Mouse (Mus musculus): Measurements from ENCODE around the gene Bcl2l14.

The Bcl2l14 gene

DNA sequence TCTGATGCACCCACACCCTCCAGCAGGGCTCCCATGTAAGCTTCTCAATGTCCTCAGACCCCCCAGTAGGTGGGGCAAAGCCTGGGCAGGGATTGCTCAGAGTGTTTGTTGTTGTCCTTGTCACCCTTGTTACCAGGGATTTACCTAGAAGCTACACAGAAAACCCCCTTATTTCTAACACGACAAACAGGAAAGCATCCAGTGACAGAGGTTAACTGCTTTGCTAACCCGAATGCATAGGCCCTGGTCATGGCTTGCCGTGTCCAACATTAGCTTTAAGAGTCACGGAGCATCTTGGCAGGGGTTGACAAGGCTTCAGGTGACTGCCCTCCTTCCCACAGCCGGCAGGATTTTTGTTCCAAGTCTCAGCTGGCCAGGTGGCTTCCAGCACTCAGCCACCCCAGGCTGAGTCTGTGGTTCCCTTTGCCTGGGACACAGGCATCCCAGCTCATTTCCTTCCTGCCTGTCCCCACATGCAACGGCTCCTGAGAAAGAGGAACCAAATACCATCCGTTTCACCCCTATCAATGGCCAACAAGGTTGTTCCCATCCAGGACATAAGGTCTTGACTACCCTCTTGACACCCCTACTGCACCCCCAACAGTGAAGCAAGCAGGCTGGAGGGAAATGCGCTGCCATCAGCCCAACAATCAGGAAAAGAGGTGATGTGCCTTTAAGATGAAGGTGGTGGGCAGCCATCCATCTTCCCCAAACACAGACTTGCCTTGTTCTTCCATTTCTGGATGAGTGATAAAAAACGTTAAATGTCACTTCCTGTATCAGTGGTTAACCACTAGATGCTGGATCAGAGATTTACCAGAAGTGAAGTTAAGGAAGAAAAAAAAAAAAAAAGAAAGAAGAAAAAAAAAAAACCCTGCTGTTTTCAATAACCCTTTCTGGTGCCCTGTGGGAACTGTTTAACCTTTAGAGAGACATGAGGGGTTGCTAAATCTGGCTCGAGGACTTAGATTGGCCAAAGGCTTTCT lies 29.5 kb upstream of the Bcl2l14 start:
- TF ChIP-seq NANOG (IDR thresholded peaks at IDR 0.05; ENCODE audit: borderline replicate concordance, low read length): no peak
- TF ChIP-seq POU5F1 (IDR thresholded peaks at IDR 0.05; ENCODE audit: borderline replicate concordance, low read length): no peak
- TF ChIP-seq CTCF (conservative IDR thresholded peaks at IDR 0.05; ENCODE audit: low read length): no peak
- Histone ChIP-seq H3K36me3 (ENCODE audit: insufficient read depth, low read length) (no peaks in the 10 kb centered on the region), H3K4me1 (replicated peaks; ENCODE audit: low read depth, low read length) (peaks cover 52% of the 10 kb centered on the region), H3K9me3 (ENCODE audit: low read length) (no peaks in the 10 kb centered on the region), H3K4me3 (replicated peaks; ENCODE audit: low read length) (peak overlapping the region; percentile 3; the same call in 1 of the 2 replicates), H3K27me3 (ENCODE audit: insufficient read depth, low read length) (peaks cover 14% of the 10 kb centered on the region)

DNA sequence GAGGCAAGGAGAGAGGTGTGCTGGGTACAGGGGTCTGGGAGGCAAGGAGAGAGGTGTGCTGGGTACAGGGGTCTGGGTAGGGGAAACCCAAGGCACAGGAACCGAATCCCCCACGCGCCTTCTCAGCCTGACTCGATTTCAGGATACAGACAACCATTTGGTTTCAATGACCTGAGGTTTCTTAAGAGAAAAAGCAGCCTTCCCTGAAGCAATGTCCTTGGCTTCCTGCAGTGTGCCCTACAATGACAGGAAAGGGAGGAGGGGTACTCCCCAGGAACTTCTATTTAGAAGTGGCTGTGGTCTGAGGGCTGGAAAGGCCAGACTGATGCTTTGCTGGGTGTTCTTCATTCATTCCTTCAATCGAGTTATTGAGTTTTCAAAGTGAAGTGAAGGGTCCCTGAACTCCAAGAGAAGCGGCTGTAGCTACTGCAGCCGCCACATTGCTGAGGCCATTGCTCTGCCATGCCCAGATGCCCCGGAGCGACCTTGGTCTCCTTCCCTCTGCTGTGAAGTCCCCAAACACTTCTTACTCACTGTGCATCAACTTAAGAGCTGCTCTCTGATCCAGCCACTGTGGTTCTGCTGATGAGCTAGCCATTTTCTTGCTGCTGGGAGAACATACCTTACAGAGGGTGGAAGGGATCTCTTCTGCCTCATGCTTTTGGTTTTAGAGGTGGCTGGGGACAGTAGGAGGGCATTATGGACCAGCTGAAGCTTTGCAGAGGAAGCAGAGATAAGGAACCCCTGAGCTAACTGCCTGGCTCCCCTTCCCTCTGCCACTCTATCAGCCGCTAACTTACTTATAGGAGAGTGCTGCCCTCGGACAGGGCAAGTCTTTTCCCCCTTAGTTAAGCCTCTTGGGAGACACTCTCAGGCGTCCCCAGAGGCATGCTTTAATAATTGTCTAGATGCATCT lies 28.5 kb upstream of the Bcl2l14 start:
- peak overlapping the region; percentile 3; the same call in 1 of the 2 replicates for H3K4me3 ChIP-seq (replicated peaks; ENCODE audit: low read length)
- H3K27me3 ChIP-seq (ENCODE audit: insufficient read depth, low read length): peaks cover 13% of the 10 kb centered on the region
- H3K4me1 ChIP-seq (replicated peaks; ENCODE audit: low read depth, low read length): peaks cover 52% of the 10 kb centered on the region
- 0 out of 2 replicates have a peak, but pooled peaks cover 5% of the 10 kb centered on the region for H3K9me3 ChIP-seq (ENCODE audit: low read length)
- H3K36me3 ChIP-seq (ENCODE audit: insufficient read depth, low read length): no peaks in the 10 kb centered on the region
- TF ChIP-seq NANOG (IDR thresholded peaks at IDR 0.05; ENCODE audit: borderline replicate concordance, low read length) (no peak), CTCF (conservative IDR thresholded peaks at IDR 0.05; ENCODE audit: low read length) (no peak), POU5F1 (IDR thresholded peaks at IDR 0.05; ENCODE audit: borderline replicate concordance, low read length) (no peak)

DNA sequence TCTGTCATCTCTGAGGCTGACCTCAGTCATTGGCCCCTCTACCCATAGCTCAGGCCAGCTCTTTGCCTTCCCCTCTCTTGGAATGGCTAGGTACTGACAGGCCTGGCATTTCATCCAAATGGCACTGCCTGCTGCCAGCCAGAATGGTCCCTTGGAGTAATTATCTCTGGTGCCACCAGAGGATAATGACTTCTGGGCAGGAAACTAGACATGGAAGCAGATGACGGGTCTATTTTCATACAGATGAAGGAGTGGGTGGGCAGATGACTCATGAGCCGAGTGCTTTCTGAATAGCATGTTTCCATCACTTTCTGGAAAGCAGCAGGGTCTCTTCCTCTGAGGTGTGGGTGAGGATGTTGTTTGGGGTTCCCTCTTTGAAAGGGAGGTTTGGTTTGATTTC lies 23.2 kb upstream of the Bcl2l14 start:
- H3K4me1 ChIP-seq (replicated peaks; ENCODE audit: low read depth, low read length): peaks cover 52% of the 10 kb centered on the region
- TF ChIP-seq POU5F1 (IDR thresholded peaks at IDR 0.05; ENCODE audit: borderline replicate concordance, low read length) (no peak), CTCF (conservative IDR thresholded peaks at IDR 0.05; ENCODE audit: low read length) (no peak), NANOG (IDR thresholded peaks at IDR 0.05; ENCODE audit: borderline replicate concordance, low read length) (no peak)
- H3K36me3 ChIP-seq (ENCODE audit: insufficient read depth, low read length): no peaks in the 10 kb centered on the region
- H3K4me3 ChIP-seq (replicated peaks; ENCODE audit: low read length): no peak overlapping the region
- H3K27me3 ChIP-seq (ENCODE audit: insufficient read depth, low read length): peaks cover 6% of the 10 kb centered on the region
- 0 out of 2 replicates have a peak, but pooled peaks cover 5% of the 10 kb centered on the region for H3K9me3 ChIP-seq (ENCODE audit: low read length)

DNA sequence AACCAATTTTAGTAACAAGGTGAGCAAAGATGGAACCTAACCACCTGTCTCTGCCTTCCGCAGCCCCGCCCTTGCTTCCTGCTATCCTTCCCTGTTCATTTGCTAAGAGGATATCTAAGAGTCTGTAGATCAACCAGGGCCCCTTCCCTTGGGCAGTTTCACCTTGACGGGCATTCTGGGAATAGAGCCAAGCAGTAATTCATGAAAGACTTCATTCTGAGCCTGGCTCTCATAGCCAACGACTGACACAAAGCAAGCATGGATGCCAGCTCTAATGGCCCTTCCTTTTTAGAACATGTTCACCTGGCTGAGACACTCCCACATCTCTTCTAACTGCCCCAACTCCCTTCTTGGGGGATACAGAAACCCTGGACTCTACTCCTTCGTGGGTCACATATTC lies 18.9 kb upstream of the Bcl2l14 start:
- H3K4me3 ChIP-seq (replicated peaks; ENCODE audit: low read length): no peak overlapping the region
- TF ChIP-seq CTCF (conservative IDR thresholded peaks at IDR 0.05; ENCODE audit: low read length) (no peak), NANOG (IDR thresholded peaks at IDR 0.05; ENCODE audit: borderline replicate concordance, low read length) (no peak), POU5F1 (IDR thresholded peaks at IDR 0.05; ENCODE audit: borderline replicate concordance, low read length) (no peak)
- peaks cover 18% of the 10 kb centered on the region for H3K9me3 ChIP-seq (ENCODE audit: low read length)
- H3K4me1 ChIP-seq (replicated peaks; ENCODE audit: low read depth, low read length): peaks cover 29% of the 10 kb centered on the region
- H3K27me3 ChIP-seq (ENCODE audit: insufficient read depth, low read length): no peaks in the 10 kb centered on the region; the same call in none of the 2 replicates
- H3K36me3 ChIP-seq (ENCODE audit: insufficient read depth, low read length): no peaks in the 10 kb centered on the region

DNA sequence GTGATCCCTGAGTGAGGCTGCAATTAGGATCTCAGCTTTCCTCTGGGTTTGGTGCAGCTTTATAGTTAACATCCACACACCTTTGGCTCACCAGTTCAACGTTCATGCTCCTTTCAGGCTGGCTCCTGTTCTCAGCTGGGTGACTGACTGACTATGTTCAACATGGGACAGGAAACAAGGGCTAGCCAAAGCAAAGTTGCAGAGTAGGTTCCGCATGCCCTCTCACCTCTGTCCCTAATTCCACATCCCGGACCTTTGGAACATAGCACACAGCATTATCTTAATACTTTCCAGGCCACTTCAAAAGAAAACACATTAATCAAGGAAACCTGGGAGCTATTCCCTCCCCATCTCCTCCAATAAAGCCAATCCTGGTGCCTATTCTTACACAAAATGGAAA lies 18.3 kb upstream of the Bcl2l14 start:
- no peaks in the 10 kb centered on the region; the same call in none of the 2 replicates for H3K27me3 ChIP-seq (ENCODE audit: insufficient read depth, low read length)
- H3K9me3 ChIP-seq (ENCODE audit: low read length): peaks cover 16% of the 10 kb centered on the region
- peaks cover 27% of the 10 kb centered on the region for H3K4me1 ChIP-seq (replicated peaks; ENCODE audit: low read depth, low read length)
- no peaks in the 10 kb centered on the region for H3K36me3 ChIP-seq (ENCODE audit: insufficient read depth, low read length)
- no peak for TF ChIP-seq CTCF (conservative IDR thresholded peaks at IDR 0.05; ENCODE audit: low read length)
- H3K4me3 ChIP-seq (replicated peaks; ENCODE audit: low read length): no peak overlapping the region

DNA sequence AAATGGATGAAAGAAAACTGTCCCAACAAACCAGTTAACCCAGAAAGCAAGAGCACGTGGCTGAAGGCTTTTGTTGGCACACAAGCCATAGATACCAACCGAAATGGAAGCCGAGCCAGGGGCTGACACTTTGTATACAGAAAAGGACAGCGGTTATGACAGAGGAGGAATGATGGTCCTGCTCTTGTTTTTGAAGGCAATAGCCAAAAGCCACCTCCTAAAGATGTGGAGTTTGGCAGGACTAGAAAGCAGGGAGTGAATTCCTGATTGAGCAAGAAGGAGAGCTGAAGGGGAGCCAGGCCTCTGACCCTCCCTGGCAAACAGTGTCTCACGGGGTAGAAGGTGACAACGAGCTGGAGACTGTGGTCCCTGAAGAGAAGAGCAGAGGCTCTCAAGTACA lies 14.7 kb upstream of the Bcl2l14 start:
- Histone ChIP-seq H3K4me1 (replicated peaks; ENCODE audit: low read depth, low read length) (peaks cover 15% of the 10 kb centered on the region), H3K36me3 (ENCODE audit: insufficient read depth, low read length) (no peaks in the 10 kb centered on the region), H3K4me3 (replicated peaks; ENCODE audit: low read length) (no peak overlapping the region), H3K9me3 (ENCODE audit: low read length) (peaks cover 16% of the 10 kb centered on the region), H3K27me3 (ENCODE audit: insufficient read depth, low read length) (no peaks in the 10 kb centered on the region; the same call in none of the 2 replicates)
- no peak for TF ChIP-seq CTCF (conservative IDR thresholded peaks at IDR 0.05; ENCODE audit: low read length)
- TF ChIP-seq POU5F1 (IDR thresholded peaks at IDR 0.05; ENCODE audit: borderline replicate concordance, low read length): no peak
- no peak for TF ChIP-seq NANOG (IDR thresholded peaks at IDR 0.05; ENCODE audit: borderline replicate concordance, low read length)

DNA sequence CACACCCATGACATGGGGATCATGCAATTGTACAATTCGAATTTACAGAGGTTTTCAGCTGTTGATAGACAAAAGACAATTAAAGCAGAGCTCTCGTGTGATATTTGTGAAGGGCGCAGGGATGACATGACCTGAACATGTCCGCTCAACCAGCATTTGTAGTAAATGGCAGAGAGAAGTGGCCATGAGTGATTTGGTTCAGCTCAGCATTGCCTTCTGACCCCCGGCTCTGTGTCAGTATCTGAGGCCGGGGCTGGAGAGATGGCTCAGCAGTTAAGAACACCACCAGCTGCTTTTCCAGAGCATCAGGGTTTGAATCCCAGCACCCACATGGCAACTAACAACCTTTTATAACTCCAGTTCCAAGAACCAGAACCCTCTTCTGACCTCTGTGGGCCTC lies 10.2 kb upstream of the Bcl2l14 start:
- H3K4me3 ChIP-seq (replicated peaks; ENCODE audit: low read length): no peak overlapping the region
- peaks cover 21% of the 10 kb centered on the region for H3K4me1 ChIP-seq (replicated peaks; ENCODE audit: low read depth, low read length)
- no peaks in the 10 kb centered on the region for H3K36me3 ChIP-seq (ENCODE audit: insufficient read depth, low read length)
- H3K9me3 ChIP-seq (ENCODE audit: low read length): peaks cover under 1% of the 10 kb centered on the region; the same call in 1 of the 2 replicates
- H3K27me3 ChIP-seq (ENCODE audit: insufficient read depth, low read length): peaks cover 12% of the 10 kb centered on the region; the same call in 1 of the 2 replicates
- TF ChIP-seq CTCF (conservative IDR thresholded peaks at IDR 0.05; ENCODE audit: low read length): no peak
- TF ChIP-seq POU5F1 (IDR thresholded peaks at IDR 0.05; ENCODE audit: borderline replicate concordance, low read length): no peak
- no peak for TF ChIP-seq NANOG (IDR thresholded peaks at IDR 0.05; ENCODE audit: borderline replicate concordance, low read length)

DNA sequence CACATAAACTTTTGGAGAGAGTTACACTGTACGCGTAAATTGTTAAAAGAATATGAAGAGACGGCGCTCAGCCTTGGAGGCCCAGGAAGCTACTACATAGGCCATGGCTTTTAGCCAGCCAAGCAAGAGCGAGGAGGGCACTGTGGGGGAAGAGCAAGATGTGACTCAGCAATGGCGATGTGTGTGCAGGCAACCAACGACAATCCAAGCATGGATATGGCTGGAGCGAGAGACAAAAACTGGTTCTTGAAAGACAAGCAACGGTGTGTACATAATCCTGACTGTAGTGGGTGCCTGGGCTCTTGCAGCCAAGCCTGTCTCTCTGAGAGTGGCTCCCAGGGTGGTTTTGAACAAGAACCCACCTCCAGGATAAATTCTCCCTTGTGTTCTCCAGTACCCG lies 8.7 kb upstream of the Bcl2l14 start:
- Histone ChIP-seq H3K4me3 (replicated peaks; ENCODE audit: low read length) (no peak overlapping the region), H3K27me3 (ENCODE audit: insufficient read depth, low read length) (peaks cover 12% of the 10 kb centered on the region; the same call in 1 of the 2 replicates), H3K36me3 (ENCODE audit: insufficient read depth, low read length) (no peaks in the 10 kb centered on the region), H3K4me1 (replicated peaks; ENCODE audit: low read depth, low read length) (peaks cover 22% of the 10 kb centered on the region), H3K9me3 (ENCODE audit: low read length) (no peaks in the 10 kb centered on the region)
- TF ChIP-seq POU5F1 (IDR thresholded peaks at IDR 0.05; ENCODE audit: borderline replicate concordance, low read length): no peak
- TF ChIP-seq CTCF (conservative IDR thresholded peaks at IDR 0.05; ENCODE audit: low read length): no peak
- TF ChIP-seq NANOG (IDR thresholded peaks at IDR 0.05; ENCODE audit: borderline replicate concordance, low read length): no peak
